Mouse (Mus musculus): ENCODE data around the gene Magi1.

DNA sequence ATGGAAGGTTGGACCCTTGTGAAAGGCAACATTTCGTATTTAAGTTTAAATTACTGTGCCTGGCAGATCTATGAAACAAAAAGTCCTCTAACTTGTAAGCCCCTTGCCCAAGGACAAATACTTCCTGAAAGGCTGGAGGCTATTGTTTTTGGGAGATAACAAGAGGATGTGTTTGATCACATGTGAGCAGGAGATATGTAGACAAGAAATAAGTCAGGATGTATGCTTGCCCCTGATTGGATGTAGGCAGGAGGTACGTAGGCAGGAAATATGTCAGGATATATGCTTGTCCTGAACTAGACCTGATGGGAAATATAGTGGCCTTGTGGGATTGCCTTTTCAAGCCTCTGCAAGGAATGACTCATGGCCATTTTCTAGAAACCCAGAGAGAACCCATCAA is 84.0 kb downstream of the Magi1 start:
- TF ChIP-seq POLR2AphosphoS2 (IDR thresholded peaks at IDR 0.05; ENCODE audit: low read depth, low read length) (no peak), CTCF (conservative IDR thresholded peaks at IDR 0.05 in 1 of 2, IDR thresholded peaks at IDR 0.05 in 1 of 2; ENCODE audit: low read depth in 2 of 2, low read length in 2 of 2) (no peak), ELF1 (IDR thresholded peaks at IDR 0.05; ENCODE audit: low read depth, low read length) (no peak), SMC3 (IDR thresholded peaks at IDR 0.05; ENCODE audit: low read depth, low read length) (no peak), POLR2A (IDR thresholded peaks at IDR 0.05; ENCODE audit: low read depth, low read length) (no peak), EP300 (IDR thresholded peaks at IDR 0.05; ENCODE audit: low read length) (no peak), MAFK (IDR thresholded peaks at IDR 0.05; ENCODE audit: insufficient replicate concordance, low read length) (no peak), CHD1 (IDR thresholded peaks at IDR 0.05; ENCODE audit: low read depth, low read length) (no peak), MAX (IDR thresholded peaks at IDR 0.05; ENCODE audit: low read length) (no peak), BHLHE40 (IDR thresholded peaks at IDR 0.05; ENCODE audit: low read depth, low read length) (no peak), TBP (conservative IDR thresholded peaks at IDR 0.05; ENCODE audit: low read depth, low read length) (no peak), IRF4 (IDR thresholded peaks at IDR 0.05; ENCODE audit: low read depth, low read length) (no peak), MAZ (IDR thresholded peaks at IDR 0.05; ENCODE audit: low read depth, low read length) (no peak)

Measured in CH12.LX (cell line).